Comparison of ENCODE assay signal across 21 mouse cellular contexts in the genomic region with DNA sequence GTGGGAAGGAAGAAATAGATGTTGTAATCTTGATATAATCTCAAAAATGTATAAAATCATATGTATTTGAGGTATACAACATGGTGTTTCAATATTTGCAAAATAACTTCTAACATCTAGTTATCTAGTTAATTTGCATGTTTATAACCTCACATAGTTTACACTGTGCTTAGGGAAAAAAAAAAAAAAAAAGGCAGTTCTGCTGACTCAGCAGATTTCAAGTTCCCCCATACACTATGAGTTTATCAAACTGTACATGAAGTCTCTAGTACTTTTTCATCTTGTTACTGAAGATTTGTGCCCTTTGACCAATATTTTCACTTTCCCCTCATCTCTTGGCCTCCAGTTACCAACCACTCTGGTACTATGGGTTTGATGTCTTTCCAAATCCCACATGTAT.
"Had no signal": no experiment of that assay in that cellular context is flagged by ENCODE, and none has a peak within 500 bp of the region (broad histone marks: within the 10 kb centered on the region; RNA-seq: fewer than 3 reads in every experiment).

No protein-coding gene starts in this region.

- H3K36me3 ChIP-seq: embryonic facial prominence, embryonic 10.5 days; embryonic facial prominence, embryonic 12.5 days; embryonic facial prominence, embryonic 13.5 days; embryonic facial prominence, embryonic 15.5 days; forebrain, embryonic 10.5 days; forebrain, embryonic 12.5 days; forebrain, embryonic 15.5 days had no signal

- DNase-seq: cerebellum, adult 9-11 months; cerebellum, postnatal 10 days; cerebellum, postnatal 14 days; cerebellum, postnatal 25 days; cerebellum, postnatal 36 days; forebrain, postnatal 0 days; gastrocnemius, postnatal 10 days; gastrocnemius, postnatal 36 days; heart, adult 2 months had no signal

- H3K4me2 ChIP-seq: embryonic facial prominence, embryonic 12.5 days; embryonic facial prominence, embryonic 13.5 days; embryonic facial prominence, embryonic 15.5 days; forebrain, embryonic 12.5 days; forebrain, embryonic 13.5 days; forebrain, embryonic 15.5 days had no signal

- H3K9me3 ChIP-seq: embryonic facial prominence, embryonic 10.5 days; embryonic facial prominence, embryonic 12.5 days; embryonic facial prominence, embryonic 13.5 days; embryonic facial prominence, embryonic 15.5 days; forebrain, embryonic 10.5 days; forebrain, embryonic 12.5 days; forebrain, embryonic 13.5 days; forebrain, embryonic 15.5 days had no signal

- H3K27ac ChIP-seq: embryonic facial prominence, embryonic 10.5 days; embryonic facial prominence, embryonic 13.5 days; embryonic facial prominence, embryonic 15.5 days; forebrain, embryonic 10.5 days; forebrain, embryonic 12.5 days; forebrain, embryonic 13.5 days; forebrain, embryonic 15.5 days; gastrocnemius, adult 2 months; heart, adult 2 months had no signal

- H3K9ac ChIP-seq: embryonic facial prominence, embryonic 12.5 days; embryonic facial prominence, embryonic 13.5 days; embryonic facial prominence, embryonic 15.5 days; forebrain, embryonic 12.5 days; forebrain, embryonic 13.5 days; forebrain, embryonic 15.5 days; forebrain, postnatal 0 days had no signal

- ATAC-seq: forebrain, embryonic 13.5 days; forebrain, embryonic 14.5 days; forebrain, embryonic 15.5 days; forebrain, embryonic 16.5 days; forebrain, postnatal 0 days had no signal

- H3K4me3 ChIP-seq: embryonic facial prominence, embryonic 10.5 days; embryonic facial prominence, embryonic 12.5 days; embryonic facial prominence, embryonic 13.5 days; embryonic facial prominence, embryonic 15.5 days; erythroblast, embryonic 14.5 days; forebrain, embryonic 10.5 days; forebrain, embryonic 12.5 days; forebrain, embryonic 13.5 days; forebrain, embryonic 15.5 days; gastrocnemius, adult 2 months; heart, adult 2 months had no signal

- H3K4me1 ChIP-seq: forebrain, embryonic 12.5 days; forebrain, embryonic 13.5 days had no signal

- H3K27me3 ChIP-seq: embryonic facial prominence, embryonic 12.5 days; embryonic facial prominence, embryonic 13.5 days; embryonic facial prominence, embryonic 15.5 days; forebrain, embryonic 12.5 days; forebrain, embryonic 13.5 days; forebrain, embryonic 15.5 days had no signal
